Mouse (Mus musculus): ENCODE measurements at regions not wholly inside any gene's neighbourhood (a gene's known extent, or its start where the extent isn't known, plus 50 kb on each side); places are given as distances from the start of the nearest gene placed in this dataset.

DNA sequence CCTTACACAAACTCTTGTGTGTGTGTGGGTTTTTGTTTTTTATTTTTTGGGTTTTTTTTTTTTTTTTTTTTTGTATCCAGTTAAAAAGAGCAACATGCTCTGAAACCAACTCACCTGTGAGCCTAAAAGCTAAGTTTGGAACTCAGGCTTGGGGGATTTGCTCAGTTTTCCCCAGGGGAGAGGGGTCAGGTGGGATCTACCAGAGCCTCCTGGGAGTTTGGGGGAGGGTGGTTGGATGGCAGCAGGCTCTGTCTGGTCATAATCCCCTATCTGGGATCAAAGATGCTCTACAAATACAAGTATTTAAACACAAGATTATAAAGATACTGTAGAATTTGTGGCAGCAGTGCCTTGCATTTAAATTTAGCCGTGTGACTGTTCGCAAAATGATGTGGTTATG lies 222.6 kb downstream of the Tmem182 start:
- no peak for TF ChIP-seq CTCF (IDR thresholded peaks at IDR 0.05; ENCODE audit: low read depth, low read length)
- TF ChIP-seq EP300 (IDR thresholded peaks at IDR 0.05; ENCODE audit: insufficient read depth, low read depth, low read length): no peak
